Mouse (Mus musculus) urinary bladder, postnatal 14 days (tissue): Measurements from ENCODE around the gene Zfp365.

ENCODE experiments used
- DNase-seq: peaks from one replicate; pipeline ENCODE4 v3.0.0; 2021; ENCODE audit warnings: low spot score

Gene Zfp365

DNA sequence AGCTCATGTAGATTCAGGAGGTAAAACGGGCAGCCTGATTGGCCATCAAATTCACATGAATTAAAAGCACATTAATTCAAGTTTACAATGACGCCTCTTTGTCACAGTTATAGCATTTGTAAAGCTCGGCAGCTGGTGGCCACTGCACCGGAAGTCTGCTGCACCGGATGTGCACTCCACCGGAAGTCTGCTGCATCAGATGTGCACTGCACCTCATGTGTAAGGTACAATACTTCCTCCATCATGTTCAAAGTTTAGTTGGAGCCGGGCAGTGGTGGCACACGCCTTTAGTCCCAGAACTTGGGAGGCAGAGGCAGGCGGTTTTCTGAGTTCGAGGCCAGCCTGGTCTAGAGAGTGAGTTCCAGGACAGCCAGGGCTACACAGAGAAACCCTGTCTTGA is 70.9 kb downstream of the Zfp365 start:
- DNase-seq, result no peak

DNA sequence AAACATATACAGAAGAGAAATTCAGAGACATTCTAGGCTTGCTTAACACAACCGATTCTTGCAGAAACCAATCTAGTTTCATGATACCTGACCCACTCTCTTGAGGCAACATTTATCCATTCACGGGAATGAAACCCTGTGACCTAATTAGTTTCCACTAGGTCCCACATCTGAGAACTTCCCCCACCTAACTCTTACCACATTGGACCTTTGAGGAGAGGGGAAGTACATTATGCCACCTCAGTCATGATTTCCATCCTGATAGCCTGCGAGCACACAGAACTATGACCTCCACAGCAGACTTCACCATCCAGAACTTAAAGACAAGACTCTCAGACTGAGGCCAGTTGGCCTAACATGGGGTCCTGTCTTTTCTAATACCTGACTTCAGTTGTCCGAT is 71.7 kb downstream of the Zfp365 start:
- DNase-seq, result no peak

DNA sequence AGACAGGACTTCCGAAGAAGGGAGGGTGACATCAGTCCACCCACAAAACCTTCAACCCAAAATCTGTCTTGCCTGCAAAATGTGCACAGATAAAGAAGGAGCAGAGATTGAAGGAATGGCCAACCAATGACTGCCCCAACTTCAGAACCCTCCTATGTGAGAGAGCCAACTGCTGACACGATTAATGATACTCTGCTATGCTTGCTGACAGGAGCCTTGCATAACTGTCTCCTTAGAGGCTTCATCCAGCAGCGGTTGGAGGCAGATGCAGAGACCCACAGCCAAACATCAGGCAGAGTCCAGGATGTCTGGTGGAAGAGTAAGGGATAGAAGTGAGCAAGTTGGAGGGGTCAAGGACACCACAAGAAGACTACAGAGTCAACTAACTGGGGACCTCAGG is 73.3 kb downstream of the Zfp365 start:
- no peak for DNase-seq

DNA sequence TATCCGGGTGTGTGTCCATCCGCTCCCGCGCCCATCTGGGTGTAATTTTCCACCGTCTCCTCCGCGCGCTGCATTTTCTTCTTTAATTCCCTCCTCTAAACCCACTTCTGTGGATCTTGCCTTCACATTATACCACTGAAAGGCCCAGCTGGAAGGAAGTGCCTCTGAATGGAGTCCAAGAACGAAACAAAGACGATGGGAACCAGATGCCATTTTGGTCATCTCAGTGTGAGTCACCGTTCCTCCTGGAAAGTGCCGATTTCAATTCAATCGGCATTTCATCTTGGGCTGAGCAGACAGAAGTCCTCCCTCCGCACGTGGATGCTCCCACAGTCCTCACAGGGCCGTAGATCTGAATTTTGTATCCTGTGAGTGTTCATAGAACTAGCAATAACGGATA is 76.0 kb downstream of the Zfp365 start:
- DNase-seq, result no peak
